Mouse (Mus musculus): ENCODE data around the gene Apbb2.
"Not testable (repeated sequence)": the region's sequence is repeated elsewhere in the genome, so short reads cannot be mapped to it uniquely, and the experiment has no call there.

DNA sequence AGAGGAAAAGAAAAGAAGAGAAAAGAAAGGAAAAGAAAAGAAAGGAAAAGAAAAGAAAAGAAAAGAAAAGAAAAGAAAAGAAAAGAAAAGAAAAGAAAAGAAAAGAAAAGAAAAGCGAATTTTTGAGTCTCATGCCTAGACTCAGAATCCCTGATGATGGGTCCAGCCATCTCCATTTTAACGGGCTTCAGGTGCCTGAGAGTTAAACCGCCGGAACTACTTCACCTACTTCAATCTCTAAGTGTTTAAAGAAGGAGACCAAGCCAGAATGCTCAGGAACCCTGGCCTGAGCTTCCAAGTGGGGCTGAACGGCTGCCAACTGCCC, 359.2 kb downstream of the Apbb2 start:
- TF ChIP-seq POLR2A (IDR thresholded peaks at IDR 0.05; ENCODE audit: low read depth, low read length); CTCF (conservative IDR thresholded peaks at IDR 0.05; ENCODE audit: insufficient read depth, insufficient read length, low read depth, low read length): not testable (repeated sequence)

Data from kidney, adult 2 months (tissue).